Mouse (Mus musculus): ENCODE measurements around the gene Col8a1.

The Col8a1 gene

GRCm38 (mm10) chr16:57754526-57755125 is at the start of gene Col8a1:
Gene Col8a1, minus strand, starts transcription at chr16:57754737.
- peak; percentile 12 for DNase-seq

GRCm38 (mm10) chr16:57801886-57802285 is 47.3 kb upstream of the Col8a1 start:
- DNase-seq, result no peak

- peak; percentile 1 for DNase-seq
Observed at GRCm38 (mm10) chr16:57796321-57796720, 41.8 kb upstream of the Col8a1 start.

GRCm38 (mm10) chr16:57779011-57779410 is 24.5 kb upstream of the Col8a1 start:
- DNase-seq, result no peak

- DNase-seq, result no peak
Observed at GRCm38 (mm10) chr16:57765615-57766014, 11.1 kb upstream of the Col8a1 start.

- DNase-seq, result no peak
Observed at GRCm38 (mm10) chr16:57759862-57760261, 5.3 kb upstream of the Col8a1 start.

GRCm38 (mm10) chr16:57755708-57756107 is 1.2 kb upstream of the Col8a1 start:
- DNase-seq, result no peak

- DNase-seq, result peak; percentile 5
Observed at GRCm38 (mm10) chr16:57755241-57755640, 704 bp upstream of the Col8a1 start.

- peak; percentile 17 for DNase-seq
Observed at GRCm38 (mm10) chr16:57753539-57754280, 827 bp downstream of the Col8a1 start.

GRCm38 (mm10) chr16:57750549-57750948 is 4.0 kb downstream of the Col8a1 start:
- DNase-seq, result no peak

GRCm38 (mm10) chr16:57748093-57748492 is 6.4 kb downstream of the Col8a1 start:
- no peak for DNase-seq

- DNase-seq, result no peak
Observed at GRCm38 (mm10) chr16:57747357-57748056, 7.0 kb downstream of the Col8a1 start.

GRCm38 (mm10) chr16:57740169-57740568 is 14.4 kb downstream of the Col8a1 start:
- no peak for DNase-seq

GRCm38 (mm10) chr16:57734942-57735341 is 19.6 kb downstream of the Col8a1 start:
- DNase-seq, result no peak

GRCm38 (mm10) chr16:57733545-57733944 is 21.0 kb downstream of the Col8a1 start:
- DNase-seq, result no peak

GRCm38 (mm10) chr16:57733139-57733538 is 21.4 kb downstream of the Col8a1 start:
- no peak for DNase-seq

GRCm38 (mm10) chr16:57724978-57725377 is 29.6 kb downstream of the Col8a1 start:
- peak; percentile 26 for DNase-seq

GRCm38 (mm10) chr16:57718982-57719381 is 35.6 kb downstream of the Col8a1 start:
- DNase-seq, result peak; percentile 20

GRCm38 (mm10) chr16:57698733-57699132 is 55.8 kb downstream of the Col8a1 start:
- no peak for DNase-seq

GRCm38 (mm10) chr16:57694694-57695093 is 59.8 kb downstream of the Col8a1 start:
- no peak for DNase-seq

- no peak for DNase-seq
Observed at GRCm38 (mm10) chr16:57693906-57694522, 60.5 kb downstream of the Col8a1 start.

- no peak for DNase-seq
Observed at GRCm38 (mm10) chr16:57685790-57686399, 68.6 kb downstream of the Col8a1 start.

GRCm38 (mm10) chr16:57672251-57672650 is 82.3 kb downstream of the Col8a1 start:
- DNase-seq, result no peak
